Mouse (Mus musculus) ES-E14 (cell line): ENCODE data around the gene Cerk. TPM values are rescaled to one million over a fixed set of nuclear protein-coding genes. Genes with fewer than 3 reads are reported as not detected.

Experiments
- DNase-seq: peaks from one replicate; pipeline ENCODE4 v3.0.0-alpha.2; 2013; ENCODE audit warnings: low read depth, low spot score
- H3K27ac ChIP-seq: 2 replicates; pipeline ENCODE4 v1.5.1; 2012; ENCODE audit warnings: low read depth, mild to moderate bottlenecking, low read length, moderate library complexity, mixed read lengths; ENCODE audit not compliant: poor library complexity, insufficient read depth, severe bottlenecking
- H3K36me3 ChIP-seq: 2 replicates; pipeline ENCODE4 v1.6.1; 2012; ENCODE audit warnings: mild to moderate bottlenecking, low read length, moderate library complexity, mixed read lengths; ENCODE audit not compliant: control insufficient read depth, poor library complexity, insufficient read depth, severe bottlenecking
- H3K4me1 ChIP-seq, 2 experiments: fragments of 150-350 bp in 1 of 2; sonication (generic) in 1 of 2; 2 replicates each; pipeline ENCODE4 v1.6.1; 2012; ENCODE audit warnings: low read length in 2 of 2, mild to moderate bottlenecking in 1 of 2, mixed read lengths in 1 of 2; ENCODE audit not compliant: control insufficient read depth in 2 of 2, insufficient read depth in 2 of 2, poor library complexity in 1 of 2
- H3K4me3 ChIP-seq, 2 experiments: fragments of 150-350 bp in 1 of 2; sonication (generic) in 1 of 2; 2 replicates each; pipeline ENCODE4 v1.5.1; 2012; ENCODE audit warnings: low read length in 2 of 2, low read depth in 1 of 2, mild to moderate bottlenecking in 1 of 2, mixed read lengths in 1 of 2; ENCODE audit not compliant: insufficient read depth in 1 of 2, poor library complexity in 1 of 2, severe bottlenecking in 1 of 2
- H3K9ac ChIP-seq: 2 replicates; pipeline ENCODE4 v1.6.1; 2012; ENCODE audit warnings: low read depth, mild to moderate bottlenecking, low read length, mixed read lengths; ENCODE audit not compliant: poor library complexity, insufficient read depth, severe bottlenecking
- H3K9me3 ChIP-seq: fragments of 150-350 bp; sonication (generic); 2 replicates; pipeline ENCODE4 v1.6.1; 2012; ENCODE audit warnings: low read depth, mild to moderate bottlenecking, low read length; ENCODE audit not compliant: control insufficient read depth, insufficient read depth
- CHD2 ChIP-seq: IDR thresholded peaks from 2 replicates; pipeline ENCODE4 v1.6.1; 2014; ENCODE audit warnings: mild to moderate bottlenecking, low read depth, low read length, inconsistent platforms
- HCFC1 ChIP-seq: IDR thresholded peaks from 2 replicates; pipeline ENCODE4 v1.6.1; 2012; ENCODE audit warnings: low read length, inconsistent platforms, borderline replicate concordance; ENCODE audit not compliant: insufficient read depth
- MAFK ChIP-seq: IDR thresholded peaks from 2 replicates; pipeline ENCODE4 v1.6.1; 2014; ENCODE audit warnings: mild to moderate bottlenecking, low read depth, low read length, inconsistent platforms; ENCODE audit not compliant: insufficient read depth
- ZC3H11A ChIP-seq: IDR thresholded peaks from 2 replicates; pipeline ENCODE4 v1.6.1; 2012; ENCODE audit warnings: low read depth, mild to moderate bottlenecking, inconsistent platforms, low read length, borderline replicate concordance
- ZNF384 ChIP-seq: IDR thresholded peaks from 2 replicates; pipeline ENCODE4 v1.6.1; 2012; ENCODE audit warnings: low read depth, low read length, inconsistent platforms
- in situ Hi-C, 2 experiments: fragments of 600-800 bp; cut with MboI; formaldehyde crosslinking; loops; one replicate each; pipeline ENCODE4 v1.15.1; 2025; ENCODE audit warnings: low sequenced_read_pairs in 2 of 2, inconsistent platforms in 1 of 2; ENCODE audit not compliant: unreplicated experiment in 2 of 2
- total RNA-seq: library from RNA; depleted of rRNA; stranded (reverse); fragments of 300-350 nt; gene quantifications from 2 replicates; pipeline ENCODE4 v1.2.3, GENCODE M21; 2012

Cerk gene
- total RNA-seq, 1 experiment, result 3.4 TPM

DNA sequence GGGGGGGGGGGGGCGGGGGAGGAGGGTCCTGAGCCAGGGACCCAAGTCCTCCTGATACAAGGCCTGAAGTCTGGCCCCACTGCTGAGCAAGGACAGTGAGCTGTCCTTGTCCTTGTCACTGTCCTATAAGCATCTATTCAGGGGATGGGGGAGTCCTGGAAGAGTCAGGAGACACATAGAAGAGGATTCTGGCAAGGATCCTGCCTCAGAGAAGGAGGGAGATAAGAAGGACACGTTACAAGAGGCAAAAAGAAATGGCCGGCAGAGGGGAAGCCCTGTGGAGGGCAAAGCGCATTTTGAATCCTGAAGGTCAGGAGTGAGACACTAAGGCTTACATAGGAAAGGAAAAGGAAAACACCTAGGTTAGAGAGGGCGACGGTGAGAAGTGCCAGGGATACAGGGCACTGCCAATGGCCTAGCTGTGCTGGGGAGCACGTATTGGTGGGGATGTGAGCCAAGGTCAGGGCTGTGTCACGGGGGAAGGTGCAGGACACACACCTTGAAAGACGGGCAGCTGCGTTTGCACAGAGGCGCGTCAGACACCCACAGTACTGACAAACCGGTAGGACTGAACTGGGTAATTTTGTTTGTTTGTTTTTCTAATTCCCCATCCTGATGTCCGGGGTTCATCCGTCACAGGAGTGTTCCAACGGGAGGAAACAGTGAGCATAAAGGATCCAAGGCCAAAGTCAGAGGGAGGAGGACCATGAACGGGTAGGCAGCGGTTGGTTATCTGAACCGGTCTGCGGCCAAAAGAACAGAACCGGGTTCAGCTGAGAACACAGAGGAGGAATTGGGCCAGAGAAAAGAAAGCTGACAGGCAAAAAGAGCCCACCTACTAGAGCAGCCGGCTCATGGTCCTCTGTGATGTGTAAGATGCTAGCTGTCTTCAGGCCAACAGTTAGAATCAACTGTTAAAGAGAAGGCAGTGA, 8.9 kb downstream of the Cerk start:
- Histone ChIP-seq H3K36me3 (no peaks in the 10 kb centered on the region), H3K9ac (no peak overlapping the region), H3K9me3 (no peaks in the 10 kb centered on the region), H3K27ac (no peak overlapping the region; the same call in 1 of the 2 replicates), H3K4me3 (no peak overlapping the region), H3K4me1 (peaks cover 0 to 13% of the 10 kb centered on the region in 2 experiments; a peak in 1 of 4 replicates)
- in situ Hi-C loops, result no loop called here
- DNase-seq, result no peak
- TF ChIP-seq MAFK (no peak), HCFC1 (no peak), ZNF384 (no peak), CHD2 (no peak), ZC3H11A (no peak)

DNA sequence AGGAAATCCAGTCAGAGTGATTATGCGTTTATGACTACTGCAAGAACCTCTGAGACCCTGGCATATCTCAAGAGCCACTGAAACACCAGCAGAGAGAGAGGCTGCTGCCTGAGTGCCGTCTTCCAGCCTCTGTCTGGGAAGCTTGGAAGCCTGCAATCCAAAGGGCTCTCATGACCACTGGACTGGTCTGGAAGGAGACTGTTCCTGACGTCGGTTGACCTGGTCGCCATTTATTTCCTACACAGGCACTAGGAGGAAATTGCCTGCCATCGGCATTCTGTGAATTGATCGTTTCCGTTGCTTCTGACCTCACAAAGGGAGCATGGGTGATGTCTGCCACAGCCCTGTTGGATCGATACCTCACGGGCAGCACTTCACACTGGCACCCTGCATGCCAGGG, 9.8 kb downstream of the Cerk start:
- Histone ChIP-seq H3K4me3 (no peak overlapping the region), H3K36me3 (no peaks in the 10 kb centered on the region), H3K9ac (no peak overlapping the region), H3K27ac (no peak overlapping the region), H3K4me1 (peaks cover 0 to 10% of the 10 kb centered on the region in 2 experiments; a peak in 1 of 4 replicates), H3K9me3 (no peaks in the 10 kb centered on the region)
- DNase-seq, result no peak
- in situ Hi-C loops, result no loop called here
- no peak for TF ChIP-seq HCFC1
- TF ChIP-seq MAFK, result no peak
- no peak for TF ChIP-seq ZC3H11A
- no peak for TF ChIP-seq CHD2
- no peak for TF ChIP-seq ZNF384

- Histone ChIP-seq H3K9me3 (no peaks in the 10 kb centered on the region), H3K4me3 (no peak overlapping the region), H3K27ac (no peak overlapping the region), H3K9ac (no peak overlapping the region), H3K36me3 (no peaks in the 10 kb centered on the region), H3K4me1 (peaks cover 0 to 10% of the 10 kb centered on the region in 2 experiments; a peak in 1 of 4 replicates)
- in situ Hi-C loops, result no loop called here
- no peak for TF ChIP-seq ZNF384
- no peak for TF ChIP-seq CHD2
- TF ChIP-seq HCFC1, result no peak
- no peak for TF ChIP-seq ZC3H11A
- no peak for TF ChIP-seq MAFK
- no peak for DNase-seq
Observed at GRCm38 (mm10) chr15:86175253-86176050, 10.5 kb downstream of the Cerk start.

- no peaks in the 10 kb centered on the region for H3K36me3 ChIP-seq
- no peak overlapping the region for H3K27ac ChIP-seq
- DNase-seq, result no peak
- H3K4me1 ChIP-seq, result peaks cover 0 to 18% of the 10 kb centered on the region in 2 experiments; a peak in 2 of 4 replicates
- no peaks in the 10 kb centered on the region for H3K9me3 ChIP-seq
- no peak for TF ChIP-seq ZNF384
- no peak for TF ChIP-seq ZC3H11A
- TF ChIP-seq HCFC1, result no peak
- no peak for TF ChIP-seq CHD2
- TF ChIP-seq MAFK, result no peak
- in situ Hi-C loops, result no loop called here
- H3K4me3 ChIP-seq, result no peak overlapping the region
- no peak overlapping the region for H3K9ac ChIP-seq
Observed at GRCm38 (mm10) chr15:86173136-86173985, 12.6 kb downstream of the Cerk start.
